Mouse (Mus musculus): ENCODE results near the gene Slc36a4.

The Slc36a4 gene

GRCm38 (mm10) chr9:15709599-15710381 is at the start of gene Slc36a4:
Slc36a4 (plus strand) TSS chr9:15709738.
- DNase-seq: peak; percentile 88

GRCm38 (mm10) chr9:15664606-15665005 is 44.9 kb upstream of the Slc36a4 start:
- no peak for DNase-seq

- DNase-seq: no peak
Measured at GRCm38 (mm10) chr9:15669452-15669851, 40.1 kb upstream of the Slc36a4 start.

GRCm38 (mm10) chr9:15670002-15670527 is 39.5 kb upstream of the Slc36a4 start:
- peak; percentile 50 for DNase-seq

GRCm38 (mm10) chr9:15672251-15672650 is 37.3 kb upstream of the Slc36a4 start:
- DNase-seq: no peak

- peak; percentile 92 for DNase-seq
Measured at GRCm38 (mm10) chr9:15681855-15682466, 27.6 kb upstream of the Slc36a4 start.

- DNase-seq: peak; percentile 86
Measured at GRCm38 (mm10) chr9:15685215-15685614, 24.3 kb upstream of the Slc36a4 start.

- DNase-seq: no peak
Measured at GRCm38 (mm10) chr9:15687358-15687757, 22.2 kb upstream of the Slc36a4 start.

GRCm38 (mm10) chr9:15693847-15694246 is 15.7 kb upstream of the Slc36a4 start:
- no peak for DNase-seq

- no peak for DNase-seq
Measured at GRCm38 (mm10) chr9:15694989-15695388, 14.5 kb upstream of the Slc36a4 start.

GRCm38 (mm10) chr9:15705706-15706105 is 3.8 kb upstream of the Slc36a4 start:
- DNase-seq: no peak

- peak; percentile 37 for DNase-seq
Measured at GRCm38 (mm10) chr9:15708979-15709598, 449 bp upstream of the Slc36a4 start.

GRCm38 (mm10) chr9:15710821-15711565 is 1.5 kb downstream of the Slc36a4 start:
- no peak for DNase-seq

GRCm38 (mm10) chr9:15711676-15712075 is 2.1 kb downstream of the Slc36a4 start:
- no peak for DNase-seq

GRCm38 (mm10) chr9:15714792-15715191 is 5.3 kb downstream of the Slc36a4 start:
- no peak for DNase-seq

- DNase-seq: peak; percentile 48
Measured at GRCm38 (mm10) chr9:15715193-15715989, 5.9 kb downstream of the Slc36a4 start.

- DNase-seq: no peak
Measured at GRCm38 (mm10) chr9:15717363-15717762, 7.8 kb downstream of the Slc36a4 start.

GRCm38 (mm10) chr9:15718295-15718694 is 8.8 kb downstream of the Slc36a4 start:
- no peak for DNase-seq

GRCm38 (mm10) chr9:15719594-15719993 is 10.1 kb downstream of the Slc36a4 start:
- no peak for DNase-seq

- no peak for DNase-seq
Measured at GRCm38 (mm10) chr9:15720556-15720955, 11.0 kb downstream of the Slc36a4 start.

- DNase-seq: peak; percentile 18
Measured at GRCm38 (mm10) chr9:15721226-15721833, 11.8 kb downstream of the Slc36a4 start.

GRCm38 (mm10) chr9:15722506-15722905 is 13.0 kb downstream of the Slc36a4 start:
- no peak for DNase-seq
